8 mouse cellular contexts compared by ENCODE assay signal in the genomic region with DNA sequence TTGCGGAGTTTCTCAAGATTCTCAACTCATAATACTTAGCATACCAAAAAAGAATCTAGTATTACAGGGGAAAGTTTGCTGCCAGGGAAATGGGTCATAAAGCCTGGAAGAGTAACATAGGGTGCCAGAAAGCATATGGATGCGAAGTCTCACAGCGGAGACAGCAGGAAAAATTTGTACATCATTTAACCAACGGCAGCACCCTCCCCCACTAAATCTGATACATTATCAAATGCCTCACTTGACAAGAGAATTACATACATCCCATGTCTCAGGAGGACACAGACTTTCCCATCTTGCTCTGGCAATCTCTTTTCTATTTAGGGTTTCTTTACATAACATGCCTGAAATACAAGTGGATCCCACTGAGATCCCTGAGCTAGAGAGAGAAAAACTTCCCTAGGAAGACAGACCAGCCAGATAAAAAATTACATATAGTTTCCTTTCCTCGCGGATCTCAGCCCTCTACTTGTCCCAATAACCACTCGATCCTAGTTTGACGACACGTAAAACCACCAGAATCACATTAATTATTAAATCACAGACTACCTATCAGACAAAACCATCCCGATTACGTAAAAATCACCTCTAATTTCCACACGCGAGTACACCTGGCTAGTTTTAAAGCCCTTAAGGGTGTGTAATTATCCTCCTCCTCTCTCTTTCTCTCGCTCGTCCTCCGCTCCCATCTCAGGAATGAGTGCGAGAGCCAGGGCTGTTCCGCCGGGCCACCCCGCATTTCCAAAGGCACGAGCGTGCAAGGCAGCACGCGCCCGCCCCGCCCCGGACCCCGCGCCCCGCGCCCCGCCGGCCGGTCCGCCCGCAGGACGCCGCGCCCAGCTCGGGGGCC.
DNase-seq lines count a peak whose midpoint lies in the region; ATAC-seq and TF ChIP-seq lines count a peak whose summit lies in the region.

No protein-coding gene starts in this region.

- H3K27me3 ChIP-seq in kidney, postnatal 0 days (ENCODE audit: insufficient read depth, low read length), result no peaks in the 10 kb centered on the region
- no peaks in the 10 kb centered on the region for H3K27me3 ChIP-seq in midbrain, embryonic 16.5 days (ENCODE audit: control insufficient read depth, insufficient read depth, low read depth, low read length)

- WGBS in kidney, postnatal 0 days, result 2% methylated on average over 39 of the region's 40 CpGs
- 4% methylated on average over 33 of the region's 40 CpGs for WGBS in midbrain, embryonic 16.5 days

- peak overlapping the region; percentile 87 for H3K4me3 ChIP-seq in layer of hippocampus, adult 2 months
- H3K4me3 ChIP-seq in kidney, postnatal 0 days (replicated peaks; ENCODE audit: low read depth, low read length), result peak overlapping the region; percentile 70
- H3K4me3 ChIP-seq in midbrain, embryonic 16.5 days (ENCODE audit: low read depth, low read length), result peak overlapping the region; percentile 95

- peak overlapping the region; percentile 99 for H3K27ac ChIP-seq in layer of hippocampus, adult 2 months
- 0 out of 2 replicates have a peak overlapping the region, but pooled peaks have one; percentile 60 for H3K27ac ChIP-seq in kidney, postnatal 0 days
- peak overlapping the region; percentile 94 for H3K27ac ChIP-seq in midbrain, embryonic 16.5 days (ENCODE audit: low read length)

- ATAC-seq in kidney, postnatal 0 days (replicated peaks; ENCODE audit: low FRiP score, low read depth), result no peak; the same call in 1 of the 2 replicates
- ATAC-seq in midbrain, embryonic 16.5 days, result peak; percentile 72

- peak overlapping the region; percentile 70 for H3K9ac ChIP-seq in kidney, postnatal 0 days (ENCODE audit: low read depth, low read length)
- H3K9ac ChIP-seq in midbrain, embryonic 16.5 days (ENCODE audit: low read depth, low read length), result peak overlapping the region; percentile 97

- no peaks in the 10 kb centered on the region for H3K4me1 ChIP-seq in kidney, postnatal 0 days (replicated peaks; ENCODE audit: insufficient read depth, low read length)
- peaks cover 55% of the 10 kb centered on the region for H3K4me1 ChIP-seq in midbrain, embryonic 16.5 days (ENCODE audit: control insufficient read depth, insufficient read depth, low read length)

- no peak for DNase-seq in layer of hippocampus, adult 2 months (ENCODE audit: low spot score in 2 of 2)
- DNase-seq in layer of hippocampus, postnatal 25 days (ENCODE audit: extremely low spot score in 1 of 2, low spot score in 1 of 2), result no peak
- DNase-seq in T-cell, adult 2 months (ENCODE audit: low spot score), result peak; percentile 2
- peak; percentile 18 for DNase-seq in fat pad, adult 2 months (ENCODE audit: extremely low read depth, low read depth, low spot score)
- no peak for DNase-seq in kidney, postnatal 0 days (ENCODE audit: low spot score)
- no peak for DNase-seq in layer of hippocampus, postnatal 10 days (ENCODE audit: low spot score in 2 of 2)
- DNase-seq in thymus, adult 18-20 months, result no peak

- no peaks in the 10 kb centered on the region for H3K9me3 ChIP-seq in kidney, postnatal 0 days (replicated peaks; ENCODE audit: low read length)
- H3K9me3 ChIP-seq in midbrain, embryonic 16.5 days (replicated peaks; ENCODE audit: control insufficient read depth, low read length, poor library complexity, severe bottlenecking), result no peaks in the 10 kb centered on the region

- no peak for TF ChIP-seq CTCF in layer of hippocampus, adult 2 months (conservative IDR thresholded peaks at IDR 0.05)
- TF ChIP-seq CTCF in kidney, postnatal 0 days (IDR thresholded peaks at IDR 0.05; ENCODE audit: low read depth), result no peak

- H3K36me3 ChIP-seq in kidney, postnatal 0 days (ENCODE audit: insufficient read depth, low read length), result no peaks in the 10 kb centered on the region
- no peaks in the 10 kb centered on the region for H3K36me3 ChIP-seq in midbrain, embryonic 16.5 days (ENCODE audit: control insufficient read depth, insufficient read depth, low read length)

- H3K4me2 ChIP-seq in kidney, postnatal 0 days (ENCODE audit: low read length), result peak overlapping the region; percentile 95
- peak overlapping the region; percentile 83 for H3K4me2 ChIP-seq in midbrain, embryonic 16.5 days (ENCODE audit: low read length)

Comparison
In these comparisons a context has a peak if more than half of its experiments do, and no peak if none do; other contexts are left out.
1. DNase-seq: peak in T-cell, adult 2 months (single experiment) and fat pad, adult 2 months (single experiment); none in layer of hippocampus, adult 2 months (0 of 2), layer of hippocampus, postnatal 25 days (0 of 2), kidney, postnatal 0 days (single experiment), layer of hippocampus, postnatal 10 days (0 of 2) and thymus, adult 18-20 months (0 of 2).
2. Peak in every context shown above with its lines, with median percentiles within 50 percentile points of each other: H3K27ac ChIP-seq and H3K4me3 ChIP-seq.